Mouse (Mus musculus) thymus, adult 2 months (tissue): ENCODE data around the gene Mrps7.

Experiments
- CTCF ChIP-seq: fragments of 200-500 bp; IDR thresholded peaks from 2 replicates; pipeline ENCODE4 v1.5.1; 2012; ENCODE audit warnings: mild to moderate bottlenecking, control low read depth, low read length, moderate library complexity, borderline replicate concordance; ENCODE audit not compliant: control insufficient read depth, poor library complexity, insufficient read depth; ENCODE audit errors: extremely low read depth
- POLR2A ChIP-seq: fragments of 200-500 bp; IDR thresholded peaks from 2 replicates; pipeline ENCODE4 v1.6.1; 2012; ENCODE audit warnings: mild to moderate bottlenecking, low read length, control low read depth, moderate library complexity; ENCODE audit not compliant: control insufficient read depth, poor library complexity, insufficient read depth; ENCODE audit errors: extremely low read depth

- TF ChIP-seq CTCF (no peak), POLR2A (no peak)
Observed at GRCm38 (mm10) chr11:115639540-115639939, 35.8 kb downstream of the Mrps7 start.
